Mouse (Mus musculus) stomach, embryonic 15.5 days (tissue): ENCODE results near the gene Il17re. TPM values are rescaled to one million over a fixed set of nuclear protein-coding genes. Genes with fewer than 3 reads are reported as not detected.

Source experiments
- ATAC-seq: fragments of 200-750 bp; cut with Nextera tagmentation; 2 replicates; pipeline ENCODE4 v1.8.0; 2017; ENCODE audit warnings: low read depth, moderate number of reproducible peaks, moderate TSS enrichment; ENCODE audit not compliant: insufficient read depth, low FRiP score
- H3K27ac ChIP-seq: fragments of 300-500 bp; sonication (generic); 2 replicates; pipeline ENCODE4 v1.5.1; 2015; ENCODE audit warnings: mild to moderate bottlenecking, inconsistent platforms
- H3K27me3 ChIP-seq: fragments of 300-500 bp; sonication (generic); replicated peaks from 2 replicates; pipeline ENCODE4 v1.6.1; 2015; ENCODE audit warnings: inconsistent platforms
- H3K36me3 ChIP-seq: fragments of 300-500 bp; sonication (generic); 2 replicates; pipeline ENCODE4 v1.6.1; 2015; ENCODE audit warnings: inconsistent platforms
- H3K4me1 ChIP-seq: fragments of 300-500 bp; sonication (generic); 2 replicates; pipeline ENCODE4 v1.6.1; 2015; ENCODE audit warnings: inconsistent platforms
- H3K4me2 ChIP-seq: fragments of 300-500 bp; sonication (generic); 2 replicates; pipeline ENCODE4 v1.6.1; 2015; ENCODE audit warnings: mild to moderate bottlenecking, inconsistent platforms
- H3K4me3 ChIP-seq: fragments of 300-500 bp; sonication (generic); replicated peaks from 2 replicates; pipeline ENCODE4 v1.5.1; 2015; ENCODE audit warnings: inconsistent platforms
- H3K9ac ChIP-seq: fragments of 300-500 bp; sonication (generic); 2 replicates; pipeline ENCODE4 v1.6.1; 2015; ENCODE audit warnings: inconsistent platforms
- H3K9me3 ChIP-seq: fragments of 300-500 bp; sonication (generic); 2 replicates; pipeline ENCODE4 v1.6.1; 2016; ENCODE audit warnings: inconsistent platforms
- WGBS: fragments of 180-500 bp; shearing (Covaris S2); methylation state at CpG from one replicate; pipeline ENCODE4 v1.1.7; 2015; 5-methylcytosine and 5-hydroxymethylcytosine counted together
- polyA plus RNA-seq: library from polyadenylated mRNA; unstranded; fragments of >200 nt; fragmentation: Nextera tagmentation; extraction: Ambion mirVana; gene quantifications from 2 replicates; pipeline ENCODE4 v1.2.1, GENCODE M21; 2015

The Il17re gene
- polyA plus RNA-seq, 1 experiment from 2014 or later, result 18.2 TPM

DNA sequence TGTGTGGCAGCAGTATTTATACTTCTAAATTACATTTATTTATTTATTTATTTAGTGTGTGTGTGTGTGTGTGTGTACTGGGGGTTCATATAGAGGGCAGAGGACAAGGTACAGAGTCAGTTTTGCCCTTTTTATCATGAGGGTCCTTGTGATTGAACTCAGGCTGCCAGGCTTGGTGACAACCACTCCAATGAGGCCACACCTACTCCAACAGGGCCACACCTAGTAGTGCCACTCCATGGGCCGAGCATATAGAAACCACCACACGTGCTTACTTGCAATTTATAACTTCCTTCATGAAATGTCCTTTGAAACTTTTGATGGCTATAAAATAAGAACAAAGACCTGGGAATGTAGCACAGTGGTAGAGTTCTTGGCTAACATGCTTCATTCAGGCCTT, 15.0 kb downstream of the Il17re start:
- ATAC-seq, result no peak
- Histone ChIP-seq H3K9ac (no peak overlapping the region), H3K9me3 (no peaks in the 10 kb centered on the region), H3K4me3 (no peak overlapping the region), H3K27me3 (peaks cover 5% of the 10 kb centered on the region; the same call in 1 of the 2 replicates), H3K4me2 (no peak overlapping the region), H3K36me3 (no peaks in the 10 kb centered on the region), H3K4me1 (peaks cover 23% of the 10 kb centered on the region), H3K27ac (no peak overlapping the region)
- WGBS, result 56% methylated on average over 2 of the region's 2 CpGs

DNA sequence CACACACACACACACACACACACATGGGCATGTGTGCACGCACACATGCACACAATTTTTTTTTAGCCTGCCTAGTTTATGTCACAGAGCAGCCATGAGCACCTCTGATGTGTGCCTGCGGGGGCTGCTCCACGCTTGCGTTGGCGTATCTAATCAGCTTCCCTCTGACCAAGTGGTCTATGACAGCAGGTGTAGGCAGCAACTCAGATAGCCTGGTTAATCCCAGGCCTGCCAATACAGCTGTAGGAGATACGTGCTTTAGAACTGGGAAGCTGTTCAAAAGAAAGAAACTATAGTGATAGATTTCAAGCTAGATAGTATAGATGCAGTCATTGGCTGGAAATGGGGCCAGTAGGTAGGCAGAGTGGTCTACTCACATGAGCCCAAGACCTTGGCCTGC, 15.4 kb downstream of the Il17re start:
- 82% methylated on average over 6 of the region's 6 CpGs for WGBS
- H3K9ac ChIP-seq, result no peak overlapping the region
- no peak overlapping the region for H3K4me2 ChIP-seq
- H3K9me3 ChIP-seq, result no peaks in the 10 kb centered on the region
- no peak overlapping the region for H3K27ac ChIP-seq
- H3K4me3 ChIP-seq, result no peak overlapping the region
- no peak for ATAC-seq
- peaks cover 23% of the 10 kb centered on the region for H3K4me1 ChIP-seq
- H3K36me3 ChIP-seq, result no peaks in the 10 kb centered on the region
- peaks cover 5% of the 10 kb centered on the region; the same call in 1 of the 2 replicates for H3K27me3 ChIP-seq

DNA sequence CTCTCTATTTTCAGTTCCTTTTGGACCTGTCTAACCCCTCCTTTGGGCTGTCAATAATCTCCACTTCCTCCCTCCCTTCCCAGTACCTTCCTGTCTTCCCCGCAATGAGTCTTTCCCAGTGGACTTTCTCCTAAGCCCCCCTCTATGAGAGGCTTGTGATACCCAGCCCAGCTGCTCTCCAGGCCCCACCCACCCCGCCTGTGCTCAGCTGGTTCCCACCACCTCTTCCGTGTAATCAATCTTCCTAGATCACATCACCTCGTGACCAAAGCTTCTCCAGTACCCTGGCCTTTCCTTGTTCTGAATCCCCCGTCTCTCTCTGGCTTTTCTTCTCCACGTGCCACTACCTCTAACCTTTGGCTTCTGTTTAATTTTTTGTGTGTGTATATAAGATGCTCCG, 19.1 kb downstream of the Il17re start:
- Histone ChIP-seq H3K27ac (no peak overlapping the region), H3K9ac (no peak overlapping the region), H3K4me1 (peaks cover 2% of the 10 kb centered on the region; the same call in 1 of the 2 replicates), H3K36me3 (no peaks in the 10 kb centered on the region), H3K4me3 (no peak overlapping the region), H3K4me2 (no peak overlapping the region), H3K27me3 (peaks cover 19% of the 10 kb centered on the region; the same call in 1 of the 2 replicates), H3K9me3 (no peaks in the 10 kb centered on the region)
- no peak for ATAC-seq
- WGBS, result 17% methylated on average over 7 of the region's 7 CpGs

DNA sequence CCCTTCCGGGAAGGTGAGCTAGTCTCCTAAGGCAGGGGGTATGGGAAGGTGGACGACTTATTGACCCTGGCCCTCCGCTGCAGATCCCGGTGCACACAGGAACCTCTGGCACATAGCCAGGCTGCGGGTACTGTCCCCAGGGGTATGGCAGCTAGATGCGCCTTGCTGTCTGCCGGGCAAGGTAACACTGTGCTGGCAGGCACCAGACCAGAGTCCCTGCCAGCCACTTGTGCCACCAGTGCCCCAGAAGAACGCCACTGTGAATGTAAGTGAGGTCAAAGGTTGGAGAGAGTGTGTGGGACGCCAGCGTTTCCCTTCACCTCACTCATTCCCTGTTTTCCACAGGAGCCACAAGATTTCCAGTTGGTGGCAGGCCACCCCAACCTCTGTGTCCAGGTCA, 20.6 kb downstream of the Il17re start:
- H3K27ac ChIP-seq, result no peak overlapping the region
- no peaks in the 10 kb centered on the region for H3K36me3 ChIP-seq
- WGBS, result 77% methylated on average over 10 of the region's 10 CpGs
- H3K4me1 ChIP-seq, result peaks cover 13% of the 10 kb centered on the region
- no peak overlapping the region for H3K9ac ChIP-seq
- H3K4me3 ChIP-seq, result no peak overlapping the region
- peaks cover 23% of the 10 kb centered on the region; the same call in 1 of the 2 replicates for H3K27me3 ChIP-seq
- no peak overlapping the region for H3K4me2 ChIP-seq
- no peaks in the 10 kb centered on the region for H3K9me3 ChIP-seq
- no peak for ATAC-seq

DNA sequence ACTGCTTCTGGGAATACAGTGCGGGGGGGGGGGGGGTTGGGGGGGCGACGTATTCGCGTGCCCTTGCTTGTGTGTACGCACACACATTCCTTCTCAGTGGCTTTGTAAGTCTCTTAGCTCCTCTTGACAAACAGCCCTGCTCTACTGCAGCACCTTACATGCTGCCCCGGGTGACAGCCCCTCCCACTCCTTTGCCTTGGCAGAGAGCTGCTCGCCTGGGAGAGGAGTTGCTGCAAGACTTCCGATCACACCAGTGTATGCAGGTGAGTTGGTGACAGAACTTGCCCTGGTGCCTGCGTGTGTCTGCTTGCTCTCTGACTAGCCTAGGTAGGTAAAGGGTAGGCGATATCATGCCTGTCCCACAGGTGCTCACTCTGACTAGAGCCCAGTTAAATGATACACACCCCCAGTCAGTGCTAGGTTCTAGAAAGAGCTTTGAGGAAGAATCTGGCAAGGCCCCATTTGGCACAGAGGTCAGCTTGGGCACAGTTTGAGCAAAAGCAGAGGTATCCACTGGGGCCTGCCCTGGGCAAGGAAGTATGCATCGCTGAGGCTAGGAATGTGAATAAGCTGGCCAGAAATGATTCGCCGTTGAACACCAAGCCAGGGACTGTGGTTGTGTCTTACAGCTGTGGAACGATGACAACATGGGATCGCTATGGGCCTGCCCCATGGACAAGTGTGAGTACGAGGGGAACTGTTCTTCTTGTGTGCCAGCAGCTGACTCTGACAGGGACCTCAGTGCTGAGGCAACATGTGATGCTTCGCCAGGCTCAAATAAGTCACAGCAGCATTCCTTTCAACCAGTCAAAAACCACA, 22.5 kb downstream of the Il17re start:
- WGBS, result 56% methylated on average over 18 of the region's 18 CpGs
- Histone ChIP-seq H3K9ac (no peak overlapping the region), H3K4me1 (peaks cover 15% of the 10 kb centered on the region), H3K27me3 (peaks cover 23% of the 10 kb centered on the region; the same call in 1 of the 2 replicates), H3K4me2 (no peak overlapping the region), H3K4me3 (no peak overlapping the region), H3K27ac (peak overlapping the region; percentile 35; the same call in 1 of the 2 replicates), H3K9me3 (no peaks in the 10 kb centered on the region), H3K36me3 (no peaks in the 10 kb centered on the region)
- no peak for ATAC-seq

DNA sequence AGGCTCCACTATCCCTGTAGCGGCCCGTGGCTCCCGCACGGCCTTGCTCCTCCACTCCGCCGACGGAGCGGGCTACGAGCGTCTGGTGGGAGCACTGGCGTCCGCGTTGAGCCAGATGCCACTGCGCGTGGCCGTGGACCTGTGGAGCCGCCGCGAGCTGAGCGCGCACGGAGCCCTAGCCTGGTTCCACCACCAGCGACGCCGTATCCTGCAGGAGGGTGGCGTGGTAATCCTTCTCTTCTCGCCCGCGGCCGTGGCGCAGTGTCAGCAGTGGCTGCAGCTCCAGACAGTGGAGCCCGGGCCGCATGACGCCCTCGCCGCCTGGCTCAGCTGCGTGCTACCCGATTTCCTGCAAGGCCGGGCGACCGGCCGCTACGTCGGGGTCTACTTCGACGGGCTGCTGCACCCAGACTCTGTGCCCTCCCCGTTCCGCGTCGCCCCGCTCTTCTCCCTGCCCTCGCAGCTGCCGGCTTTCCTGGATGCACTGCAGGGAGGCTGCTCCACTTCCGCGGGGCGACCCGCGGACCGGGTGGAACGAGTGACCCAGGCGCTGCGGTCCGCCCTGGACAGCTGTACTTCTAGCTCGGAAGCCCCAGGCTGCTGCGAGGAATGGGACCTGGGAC, 24.3 kb downstream of the Il17re start:
- peaks cover 23% of the 10 kb centered on the region; the same call in 1 of the 2 replicates for H3K27me3 ChIP-seq
- no peaks in the 10 kb centered on the region for H3K9me3 ChIP-seq
- H3K27ac ChIP-seq, result peak overlapping the region; percentile 80
- 2% methylated on average over 65 of the region's 65 CpGs for WGBS
- H3K9ac ChIP-seq, result peak overlapping the region; percentile 44
- H3K36me3 ChIP-seq, result no peaks in the 10 kb centered on the region
- peak; percentile 24 for ATAC-seq
- peak overlapping the region; percentile 89 for H3K4me2 ChIP-seq
- peak overlapping the region; percentile 55 for H3K4me3 ChIP-seq
- H3K4me1 ChIP-seq, result peaks cover 15% of the 10 kb centered on the region

DNA sequence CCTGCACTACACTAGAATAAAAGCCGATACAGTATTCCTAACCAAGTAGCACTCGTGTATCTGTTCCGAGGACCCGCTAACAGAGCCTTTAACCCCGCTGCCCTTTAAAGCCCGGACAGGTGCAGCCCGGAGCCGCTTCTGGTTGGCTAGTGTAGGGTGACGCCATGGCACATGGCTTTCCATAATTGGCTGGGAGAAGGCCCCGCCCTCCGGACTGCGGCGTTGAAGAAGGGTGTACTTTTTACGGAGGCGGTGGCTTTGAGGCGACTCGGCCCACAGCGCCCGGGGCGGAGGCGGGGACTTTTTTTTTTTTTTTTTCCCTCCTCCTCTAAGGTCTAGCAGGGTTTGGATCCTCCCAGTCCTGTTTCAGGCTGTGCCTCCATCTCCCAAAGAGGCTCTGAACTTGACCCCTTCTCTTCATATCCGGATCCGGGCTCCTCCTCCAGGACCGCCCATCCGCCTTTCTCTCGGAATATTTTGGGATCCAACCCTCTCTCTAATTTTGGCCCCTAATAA, 24.9 kb downstream of the Il17re start, which contains the start of gene Creld1:
Gene Creld1, plus strand, starts transcription at position 198 of the 516 bp plus-strand sequence.
- Histone ChIP-seq H3K9me3 (no peaks in the 10 kb centered on the region), H3K4me2 (peak within 1 kb of the TSS; percentile 89), H3K27me3 (peaks cover 23% of the 10 kb centered on the region; the same call in 1 of the 2 replicates), H3K36me3 (no peaks in the 10 kb centered on the region), H3K27ac (peak within 1 kb of the TSS; percentile 80), H3K4me1 (peaks cover 15% of the 10 kb centered on the region), H3K4me3 (peak within 1 kb of the TSS; percentile 55), H3K9ac (peak within 1 kb of the TSS; percentile 44)
- under 1% methylated on average over 26 of the region's 26 CpGs for WGBS
- peak; percentile 96 for ATAC-seq

DNA sequence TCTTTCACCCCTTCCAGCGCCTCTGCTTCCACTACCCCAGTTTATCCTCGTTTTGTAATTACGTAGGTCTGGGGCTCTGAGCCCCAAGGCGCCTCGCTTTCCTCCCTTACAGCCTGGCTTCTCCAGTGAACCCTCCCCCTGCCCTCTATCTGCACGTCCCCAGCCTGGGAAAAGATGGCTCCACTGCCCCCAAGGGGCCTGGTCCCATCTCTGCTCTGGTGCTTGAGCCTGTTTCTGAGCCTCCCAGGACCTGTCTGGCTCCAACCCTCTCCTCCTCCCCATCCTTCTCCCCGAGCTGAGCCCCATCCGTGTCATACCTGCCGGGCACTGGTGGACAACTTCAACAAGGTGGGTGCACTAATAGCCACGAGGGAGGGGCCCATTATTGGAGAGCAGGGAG, 25.4 kb downstream of the Il17re start:
- peak overlapping the region; percentile 78 for H3K27ac ChIP-seq
- H3K4me1 ChIP-seq, result peaks cover 15% of the 10 kb centered on the region
- peak overlapping the region; percentile 35 for H3K9ac ChIP-seq
- ATAC-seq, result peak; percentile 20; the same call in 1 of the 2 replicates
- peaks cover 23% of the 10 kb centered on the region; the same call in 1 of the 2 replicates for H3K27me3 ChIP-seq
- no peaks in the 10 kb centered on the region for H3K9me3 ChIP-seq
- H3K36me3 ChIP-seq, result no peaks in the 10 kb centered on the region
- H3K4me2 ChIP-seq, result peak overlapping the region; percentile 89
- 9% methylated on average over 10 of the region's 10 CpGs for WGBS
- peak overlapping the region; percentile 55 for H3K4me3 ChIP-seq

DNA sequence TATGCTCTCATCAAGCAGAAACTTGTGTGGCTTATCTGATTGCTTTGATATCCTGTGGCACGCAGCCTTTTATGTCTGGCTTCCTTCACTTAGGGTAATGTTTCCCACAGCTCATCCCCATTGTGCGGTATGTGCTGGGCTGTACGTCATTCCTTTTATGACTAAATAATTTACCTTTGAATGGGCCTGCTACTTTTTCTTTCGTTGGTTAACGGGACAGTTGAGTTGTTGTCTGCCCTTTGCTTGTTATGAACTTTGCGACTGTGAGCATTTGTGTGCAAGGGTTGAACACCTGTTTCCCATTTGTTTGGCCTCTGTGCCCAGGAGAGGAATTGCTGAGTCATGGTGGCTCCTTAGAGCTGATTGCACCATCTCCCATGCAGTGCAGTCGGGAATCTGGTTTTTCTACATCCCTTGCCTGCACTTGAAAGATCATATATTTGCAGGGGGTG, 28.9 kb downstream of the Il17re start:
- Histone ChIP-seq H3K9me3 (no peaks in the 10 kb centered on the region), H3K27me3 (peaks cover 6% of the 10 kb centered on the region; the same call in 1 of the 2 replicates), H3K9ac (no peak overlapping the region), H3K36me3 (no peaks in the 10 kb centered on the region; the same call in 1 of the 2 replicates), H3K4me1 (peaks cover 14% of the 10 kb centered on the region), H3K4me3 (no peak overlapping the region), H3K4me2 (no peak overlapping the region), H3K27ac (no peak overlapping the region)
- WGBS, result 45% methylated on average over 7 of the region's 7 CpGs
- no peak for ATAC-seq

DNA sequence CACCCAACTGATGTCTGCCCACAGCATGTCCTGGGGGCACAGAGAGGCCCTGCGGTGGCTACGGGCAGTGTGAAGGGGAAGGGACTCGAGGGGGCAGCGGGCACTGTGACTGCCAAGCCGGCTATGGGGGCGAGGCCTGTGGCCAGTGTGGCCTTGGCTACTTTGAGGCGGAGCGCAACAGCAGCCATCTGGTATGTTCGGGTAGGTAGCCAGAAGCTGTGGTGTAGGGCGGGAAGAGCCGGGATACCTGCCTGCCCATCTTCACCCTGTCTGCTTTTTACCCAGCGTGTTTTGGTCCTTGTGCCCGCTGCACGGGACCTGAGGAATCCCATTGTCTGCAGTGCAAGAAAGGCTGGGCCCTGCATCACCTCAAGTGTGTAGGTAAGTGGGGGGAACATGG, 31.1 kb downstream of the Il17re start:
- H3K4me2 ChIP-seq, result no peak overlapping the region
- ATAC-seq, result no peak
- H3K36me3 ChIP-seq, result no peaks in the 10 kb centered on the region; the same call in 1 of the 2 replicates
- H3K27me3 ChIP-seq, result no peaks in the 10 kb centered on the region
- H3K4me3 ChIP-seq, result no peak overlapping the region
- whole genome bisulfite sequencing, result 91% methylated on average over 14 of the region's 14 CpGs
- H3K9ac ChIP-seq, result no peak overlapping the region
- H3K27ac ChIP-seq, result no peak overlapping the region
- H3K9me3 ChIP-seq, result no peaks in the 10 kb centered on the region
- H3K4me1 ChIP-seq, result peaks cover 4% of the 10 kb centered on the region

DNA sequence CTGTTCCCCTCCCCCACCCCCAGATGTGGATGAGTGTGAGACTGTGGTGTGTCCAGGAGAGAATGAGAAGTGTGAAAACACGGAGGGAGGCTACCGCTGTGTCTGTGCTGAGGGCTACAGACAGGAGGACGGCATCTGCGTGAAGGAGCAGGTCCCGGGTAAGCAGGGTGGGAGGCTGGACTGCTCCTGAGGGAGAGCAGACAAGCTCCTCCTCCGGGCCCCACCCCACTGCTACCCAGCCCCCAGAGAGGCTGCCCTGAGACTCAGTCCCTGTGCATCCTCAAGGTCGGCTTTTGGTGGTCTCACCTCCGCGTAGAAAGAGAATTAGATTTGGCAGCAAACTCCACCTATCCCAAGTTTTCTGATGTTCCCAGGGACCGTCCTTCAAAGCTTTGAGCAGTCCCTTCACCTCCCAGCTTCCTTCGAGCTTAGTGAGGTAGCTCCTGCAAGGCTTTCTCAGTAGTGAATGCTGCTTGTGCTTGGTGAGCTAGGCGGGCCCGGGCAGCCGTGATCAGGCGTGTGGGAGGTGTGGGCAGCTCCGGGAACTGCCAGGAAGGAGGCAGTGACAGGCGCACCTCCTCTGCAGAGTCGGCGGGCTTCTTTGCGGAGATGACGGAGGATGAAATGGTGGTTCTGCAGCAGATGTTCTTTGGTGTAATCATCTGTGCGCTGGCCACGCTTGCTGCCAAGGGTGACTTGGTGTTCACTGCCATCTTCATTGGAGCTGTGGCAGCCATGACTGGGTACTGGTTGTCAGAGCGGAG, 34.0 kb downstream of the Il17re start:
- H3K4me2 ChIP-seq, result no peak overlapping the region
- H3K9ac ChIP-seq, result no peak overlapping the region
- no peak for ATAC-seq
- no peak overlapping the region for H3K27ac ChIP-seq
- peaks cover 15% of the 10 kb centered on the region for H3K4me1 ChIP-seq
- peaks cover 17% of the 10 kb centered on the region for H3K27me3 ChIP-seq
- H3K4me3 ChIP-seq, result no peak overlapping the region
- WGBS, result 78% methylated on average over 24 of the region's 24 CpGs
- no peaks in the 10 kb centered on the region for H3K9me3 ChIP-seq
- no peaks in the 10 kb centered on the region; the same call in 1 of the 2 replicates for H3K36me3 ChIP-seq
